Mouse (Mus musculus) cerebellum, adult 11 months (tissue): ENCODE data around the gene Socs1.
A peak's percentile ranks its signal among the peaks of the same experiment; 100 is the strongest.

Source experiments
- DNase-seq: peaks from one replicate; pipeline ENCODE4 v3.0.0; 2022

Socs1 gene

DNA sequence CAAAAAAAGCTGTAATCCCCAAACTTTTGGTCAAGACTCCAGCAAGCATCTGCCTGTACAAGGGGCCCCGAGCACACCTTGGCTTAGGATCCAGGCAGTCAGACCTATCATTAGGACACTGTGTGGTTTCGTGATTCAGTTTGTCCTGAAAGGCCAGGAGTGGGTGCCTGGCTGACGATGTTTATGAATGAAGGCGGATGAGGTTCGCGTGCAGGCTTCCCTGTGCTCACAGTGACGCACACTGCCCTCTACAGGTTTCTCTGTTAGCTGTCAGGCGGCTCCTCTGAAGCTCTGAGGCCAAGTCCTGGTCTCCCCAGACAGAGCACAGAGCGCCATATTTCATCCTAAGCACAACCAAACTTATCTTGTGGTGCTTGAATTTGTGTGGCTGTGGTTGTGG lies 952 bp upstream of the Socs1 start:
- DNase-seq = peak; percentile 79

- DNase-seq = peak; percentile 85
Measured at GRCm38 (mm10) chr16:10784793-10785370, 454 bp downstream of the Socs1 start.

- DNase-seq = peak; percentile 30
Measured at GRCm38 (mm10) chr16:10783883-10784792, 1.2 kb downstream of the Socs1 start.

- DNase-seq = no peak
Measured at GRCm38 (mm10) chr16:10783451-10783850, 1.9 kb downstream of the Socs1 start.

GRCm38 (mm10) chr16:10783152-10783434 lies 2.2 kb downstream of the Socs1 start:
- DNase-seq = no peak

DNA sequence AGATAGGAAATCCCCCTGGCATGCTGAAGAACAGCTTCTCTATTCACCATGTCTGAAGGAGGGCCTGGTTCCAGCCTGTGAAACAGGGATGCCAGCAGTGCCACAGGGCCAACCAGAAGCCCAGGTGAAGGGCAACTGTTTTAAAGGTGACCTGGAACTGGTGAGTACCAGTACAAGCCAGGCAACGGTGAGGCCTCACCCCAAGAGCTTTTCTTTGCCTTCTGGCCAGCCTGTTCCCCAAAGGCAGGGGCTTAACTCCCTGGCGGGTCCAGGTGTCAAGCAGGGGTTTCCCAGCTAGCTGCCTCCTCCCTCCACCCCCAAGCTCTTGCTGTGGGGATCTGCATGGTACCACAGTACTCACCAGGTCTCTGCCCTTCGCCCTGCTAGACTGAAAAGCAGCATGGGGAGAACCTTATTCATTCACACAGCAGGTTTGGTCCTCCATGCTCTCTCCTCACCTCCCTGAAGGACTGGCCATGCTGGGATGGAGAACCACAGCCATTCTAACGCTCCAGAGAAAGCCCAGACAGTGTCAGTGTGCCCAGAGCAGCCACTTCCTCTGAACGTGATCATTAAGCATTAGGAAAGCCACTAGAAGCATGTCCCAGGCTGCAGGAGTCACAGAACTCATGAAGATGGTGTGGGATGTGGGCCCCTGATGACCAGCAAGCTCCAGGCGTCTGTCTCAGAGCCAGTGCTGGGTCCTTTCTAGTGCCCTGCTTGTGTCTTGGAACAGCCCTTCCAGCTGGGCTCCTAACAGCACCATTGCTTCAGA lies 2.8 kb downstream of the Socs1 start:
- no peak for DNase-seq

DNA sequence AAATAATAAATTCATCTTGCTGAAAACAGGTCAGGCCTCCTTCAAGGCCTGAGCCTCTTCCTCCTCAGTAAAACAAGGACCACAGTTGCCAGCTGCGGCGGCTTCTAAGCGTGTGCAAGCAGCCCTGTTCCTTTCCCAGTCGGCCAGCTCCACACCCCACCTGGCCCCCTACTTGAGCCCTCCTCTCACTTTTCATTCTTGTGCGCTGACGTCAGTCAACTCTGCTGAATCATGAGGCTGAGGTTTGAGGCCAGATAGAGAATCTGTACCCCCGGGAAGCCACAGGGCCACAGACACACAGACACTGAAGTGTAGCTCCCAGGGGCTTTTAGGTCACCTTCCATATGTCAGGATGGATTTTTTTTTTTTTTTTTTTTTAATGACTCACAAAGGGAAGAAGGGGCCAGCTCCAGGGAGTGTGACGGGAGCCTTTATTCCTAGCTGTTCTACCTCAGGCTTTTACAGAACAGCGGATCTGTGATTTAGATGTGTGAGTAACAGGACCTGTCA lies 3.4 kb downstream of the Socs1 start:
- no peak for DNase-seq

- no peak for DNase-seq
Measured at GRCm38 (mm10) chr16:10780631-10781120, 4.7 kb downstream of the Socs1 start.

- no peak for DNase-seq
Measured at GRCm38 (mm10) chr16:10777579-10778160, 7.7 kb downstream of the Socs1 start.

- DNase-seq = no peak
Measured at GRCm38 (mm10) chr16:10776322-10776721, 9.0 kb downstream of the Socs1 start.

- DNase-seq = no peak
Measured at GRCm38 (mm10) chr16:10774726-10775125, 10.6 kb downstream of the Socs1 start.

GRCm38 (mm10) chr16:10773543-10773942 lies 11.8 kb downstream of the Socs1 start:
- no peak for DNase-seq

DNA sequence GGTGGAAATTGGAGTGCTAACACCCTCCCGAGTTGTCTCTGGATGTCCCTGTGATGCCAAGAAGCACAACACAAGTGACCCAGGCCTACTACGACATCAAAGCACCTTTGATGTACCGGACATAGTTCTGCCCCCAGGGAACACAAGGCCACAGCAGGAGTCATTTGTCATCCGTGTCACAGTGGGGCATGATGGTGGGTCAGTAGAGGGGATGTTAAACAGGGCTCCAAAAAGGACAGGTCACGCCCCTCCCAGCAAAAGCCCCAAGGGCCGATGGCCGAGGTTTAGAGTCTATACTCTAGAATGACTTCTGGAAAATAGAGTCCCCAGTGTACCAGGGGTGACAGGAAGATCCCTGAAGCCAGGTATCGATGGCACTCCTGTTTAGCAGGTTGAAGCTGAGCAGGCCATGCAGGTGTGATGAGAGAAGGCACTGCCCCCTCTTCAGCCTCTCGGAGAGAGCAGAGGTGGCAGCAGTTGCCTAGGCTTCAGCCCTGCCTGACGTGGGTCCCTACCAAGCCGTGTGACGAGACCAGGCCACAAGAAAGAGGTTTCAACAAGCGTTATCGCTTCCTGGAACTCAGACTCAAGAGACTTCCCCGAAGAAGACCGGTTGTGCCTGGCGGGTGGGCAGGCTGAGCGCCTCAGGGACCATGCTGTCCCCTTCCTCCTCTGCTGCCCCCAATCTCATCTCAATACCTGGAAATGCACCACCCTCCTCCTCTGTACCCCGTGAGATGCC lies 13.4 kb downstream of the Socs1 start:
- no peak for DNase-seq

DNA sequence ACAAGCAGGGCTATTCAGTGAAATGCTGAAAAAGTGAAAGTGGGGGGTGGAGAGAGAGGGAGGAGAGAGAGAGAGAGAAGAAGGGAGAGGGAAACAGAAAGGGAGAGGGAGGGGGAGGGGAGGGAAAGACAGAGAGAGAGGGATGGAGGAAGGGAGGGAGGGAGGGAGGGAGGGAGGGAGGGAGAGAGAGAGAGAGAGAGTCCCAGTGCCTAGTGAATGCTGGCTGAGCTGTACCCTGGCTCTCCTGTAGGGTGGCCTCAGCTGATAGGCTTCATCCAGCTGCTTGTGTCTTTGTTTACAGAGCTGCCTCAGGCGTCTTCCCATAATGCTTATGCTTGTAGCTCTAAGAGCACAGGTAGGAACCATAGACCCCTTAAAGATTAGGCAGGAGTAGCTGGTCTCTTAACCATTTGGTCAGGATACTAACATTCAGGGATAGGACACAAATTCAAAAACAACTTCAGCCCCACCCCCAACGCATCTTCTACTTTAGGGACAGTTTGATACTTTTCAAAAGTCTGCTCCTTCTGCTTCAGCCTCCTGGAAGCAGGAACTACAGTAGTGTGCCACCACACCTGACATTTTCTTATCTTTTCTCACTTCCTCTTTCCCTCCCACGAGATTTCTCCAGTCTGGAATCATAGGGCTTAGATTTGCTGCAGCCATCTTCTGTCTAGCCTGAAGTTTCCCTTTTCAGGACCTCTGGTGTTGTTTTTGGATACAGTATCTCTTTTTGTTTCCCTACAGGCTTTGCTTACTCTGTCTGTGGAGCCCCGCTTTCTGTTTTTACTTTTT lies 14.6 kb downstream of the Socs1 start:
- no peak for DNase-seq

GRCm38 (mm10) chr16:10769661-10770060 lies 15.7 kb downstream of the Socs1 start:
- DNase-seq = no peak

DNA sequence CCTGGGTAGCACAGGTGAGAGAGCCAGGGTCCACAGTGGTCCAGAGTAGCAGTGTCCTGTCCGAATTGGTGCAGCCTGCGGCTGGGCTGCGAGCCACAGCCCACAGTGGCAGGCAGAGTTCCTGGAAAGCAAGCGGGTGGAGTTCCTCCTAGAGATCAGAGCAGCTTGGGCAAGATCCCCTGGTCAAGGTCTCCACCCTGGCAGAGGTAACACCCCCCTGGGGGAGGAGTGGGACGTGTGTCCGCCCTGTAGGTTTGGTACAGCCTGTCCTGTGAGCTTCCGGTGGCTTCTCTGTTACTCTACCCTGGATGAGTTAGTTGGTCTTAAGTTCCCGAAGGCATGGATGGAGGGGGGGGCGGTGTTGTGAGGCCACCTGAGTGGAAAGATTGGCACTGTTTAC lies 16.5 kb downstream of the Socs1 start:
- DNase-seq = no peak

DNA sequence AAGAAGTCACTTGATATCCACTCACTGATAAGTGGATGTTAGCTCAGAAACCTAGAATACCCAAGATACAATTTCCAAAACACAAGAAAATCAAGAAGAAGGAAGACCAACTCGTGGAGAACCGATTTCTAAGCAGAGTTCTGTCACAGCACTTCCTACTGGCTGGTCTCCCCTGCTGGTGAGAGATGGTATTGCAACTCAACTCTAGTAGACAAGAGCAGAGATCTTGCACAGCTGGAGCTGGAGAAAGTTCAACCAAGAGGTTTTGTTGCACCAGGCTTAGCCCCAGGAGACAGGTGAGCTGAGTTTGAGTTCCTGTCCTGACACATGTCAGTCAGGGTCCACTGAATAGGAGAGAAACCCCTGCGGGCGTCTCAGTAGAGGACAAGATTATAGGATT lies 18.2 kb downstream of the Socs1 start:
- DNase-seq = peak; percentile 54

DNA sequence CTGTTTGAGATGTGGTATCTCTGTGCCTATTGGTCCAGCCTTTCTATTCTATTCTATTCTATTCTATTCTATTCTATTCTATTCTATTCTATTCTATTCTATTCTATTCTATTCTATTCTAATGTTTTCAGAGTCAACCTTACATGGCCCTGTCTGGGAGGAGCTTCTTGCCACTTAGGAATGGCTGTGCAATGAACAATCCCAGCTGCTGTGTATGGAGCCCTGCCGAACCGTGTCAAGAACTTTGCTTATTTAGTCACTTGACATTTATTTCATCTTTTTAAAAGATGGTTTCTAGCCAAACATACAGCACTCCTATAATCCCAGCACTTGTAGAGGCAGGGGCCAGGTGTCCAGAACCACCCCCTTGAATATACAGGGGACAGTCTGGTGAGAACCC lies 21.0 kb downstream of the Socs1 start:
- no peak for DNase-seq

DNA sequence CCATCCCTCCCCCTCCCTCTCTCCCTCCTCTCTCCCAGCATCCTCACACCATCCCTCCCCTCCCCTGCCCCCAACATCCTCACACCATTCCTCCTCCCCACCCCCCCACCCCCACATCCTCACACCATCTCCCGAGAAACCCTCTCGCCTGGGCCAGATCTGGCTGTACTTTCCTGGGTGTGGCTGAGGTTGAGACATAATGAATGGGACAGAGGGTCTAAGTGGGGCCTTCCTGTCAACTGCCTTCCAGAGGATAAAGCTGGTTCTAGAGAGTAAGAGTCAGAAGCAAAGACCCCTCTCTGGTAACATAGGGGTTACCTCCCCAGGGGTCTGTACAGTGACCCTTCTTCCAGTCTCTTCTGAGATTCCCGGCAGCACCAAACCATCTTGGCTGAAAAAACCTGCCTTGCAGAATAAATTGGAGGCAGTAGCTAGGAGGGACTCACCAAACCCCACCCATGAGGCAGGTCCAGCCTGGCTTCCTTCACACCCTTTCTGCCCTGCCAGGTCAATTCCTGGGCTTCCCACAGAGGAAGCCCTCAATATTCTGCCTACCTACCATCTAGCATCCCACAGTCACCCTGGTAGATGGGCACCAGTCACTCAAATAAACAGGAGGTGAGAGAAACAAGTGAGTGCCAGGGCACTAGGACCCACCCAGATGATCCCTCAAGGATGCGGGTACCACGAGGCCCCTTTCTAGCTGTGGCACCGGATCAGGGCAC lies 21.6 kb downstream of the Socs1 start:
- DNase-seq = no peak

DNA sequence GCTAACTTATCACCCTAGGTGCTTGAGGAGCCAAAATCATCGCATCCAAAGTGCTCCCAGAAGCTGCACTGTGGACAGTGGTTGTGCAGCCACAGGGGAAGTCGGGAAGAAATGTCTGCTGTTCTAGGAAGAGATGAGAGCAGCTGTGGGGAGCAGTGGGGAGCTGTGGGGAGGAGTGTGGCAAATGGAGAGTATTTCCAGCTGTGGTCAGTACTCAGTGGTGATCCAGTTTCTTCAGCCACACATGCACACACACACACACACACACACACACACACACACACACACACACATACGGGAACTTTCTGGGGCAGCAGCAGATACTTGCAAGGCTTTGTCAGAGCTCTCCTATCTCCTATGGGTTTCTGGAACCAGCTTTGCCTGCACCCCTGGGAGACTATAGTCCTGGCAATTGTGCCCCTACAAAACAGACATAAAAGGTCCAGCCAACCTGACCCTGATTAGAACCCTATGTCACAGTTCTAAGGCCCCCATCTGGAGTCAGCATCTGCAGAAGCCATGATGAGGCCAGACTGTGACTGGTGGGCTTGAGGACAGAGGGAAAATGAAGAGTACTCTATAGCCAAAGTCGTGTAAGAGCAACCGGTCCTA lies 22.7 kb downstream of the Socs1 start:
- DNase-seq = no peak
